Mouse (Mus musculus): ENCODE measurements around the gene Lag3.

The Lag3 gene

GRCm38 (mm10) chr6:124861266-124861665 lies 50.2 kb downstream of the Lag3 start:
- no peak for DNase-seq (ENCODE audit: low read depth in 2 of 2, low spot score in 2 of 2)

- DNase-seq (ENCODE audit: low read depth in 2 of 2, low spot score in 2 of 2), result no peak
These were observed 51.0 kb downstream of the Lag3 start for GRCm38 (mm10) chr6:124860511-124860910.

DNA sequence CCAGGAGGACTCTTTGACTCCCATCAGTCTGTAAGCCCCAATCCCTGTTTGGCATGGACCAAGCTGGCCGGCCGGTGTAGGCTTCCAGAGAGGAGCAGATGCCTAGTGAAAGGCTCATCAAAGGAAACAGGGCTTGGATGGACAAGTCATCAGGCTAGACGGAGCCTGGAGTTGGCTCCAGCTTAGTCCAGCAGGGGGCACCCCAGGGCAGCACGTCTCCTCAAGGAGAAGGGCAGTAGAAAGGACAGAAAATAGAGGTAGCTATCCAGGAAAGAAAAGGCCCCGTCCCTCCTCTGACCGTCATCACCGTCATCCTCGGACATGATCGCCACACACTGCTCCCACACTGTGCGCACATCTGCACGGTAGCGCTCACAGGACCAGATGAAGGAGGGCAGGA lies 51.8 kb downstream of the Lag3 start:
- DNase-seq (ENCODE audit: low read depth in 2 of 2, low spot score in 2 of 2), result peak; percentile 81 to 88

DNA sequence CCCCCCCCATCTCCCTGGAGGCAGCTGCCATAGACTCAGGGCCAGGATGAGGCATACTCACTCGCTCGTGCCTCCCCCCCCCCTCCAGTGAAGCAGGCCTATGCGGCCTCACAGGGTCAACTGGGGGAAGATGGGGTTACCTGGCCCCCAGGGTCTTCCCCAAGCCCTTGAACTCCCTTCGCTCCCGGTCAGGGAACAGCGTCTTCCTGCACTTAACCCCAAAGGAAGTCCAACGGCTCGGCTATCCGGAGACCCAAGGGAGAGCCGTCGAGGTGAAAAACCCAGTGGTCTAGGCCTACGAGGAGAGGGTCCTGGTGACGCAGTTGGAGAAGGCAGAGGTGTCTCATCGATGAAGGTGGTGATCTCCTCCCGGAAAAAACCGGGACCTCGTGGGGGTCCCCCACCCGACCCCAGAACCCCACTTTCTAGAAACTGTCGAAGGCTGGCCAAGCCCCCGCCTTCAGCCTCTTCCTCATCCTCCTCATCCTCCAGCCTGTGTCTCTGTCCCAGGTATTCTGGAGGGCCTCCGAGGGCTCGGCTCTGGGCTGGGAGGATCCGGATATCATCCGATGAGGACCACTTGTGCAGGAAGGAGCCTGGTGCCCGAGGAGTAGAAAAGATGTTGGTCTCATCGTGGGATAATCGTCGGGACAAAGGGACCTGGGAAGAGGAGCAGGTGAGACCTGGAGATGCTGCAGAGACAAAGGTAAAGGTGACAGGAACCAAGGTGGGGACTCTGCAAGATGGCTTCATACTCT lies 52.8 kb downstream of the Lag3 start:
- no peak for DNase-seq (ENCODE audit: low read depth in 2 of 2, low spot score in 2 of 2)

- no peak for DNase-seq (ENCODE audit: low read depth in 2 of 2, low spot score in 2 of 2)
These were observed 53.5 kb downstream of the Lag3 start for GRCm38 (mm10) chr6:124857840-124858530.

DNA sequence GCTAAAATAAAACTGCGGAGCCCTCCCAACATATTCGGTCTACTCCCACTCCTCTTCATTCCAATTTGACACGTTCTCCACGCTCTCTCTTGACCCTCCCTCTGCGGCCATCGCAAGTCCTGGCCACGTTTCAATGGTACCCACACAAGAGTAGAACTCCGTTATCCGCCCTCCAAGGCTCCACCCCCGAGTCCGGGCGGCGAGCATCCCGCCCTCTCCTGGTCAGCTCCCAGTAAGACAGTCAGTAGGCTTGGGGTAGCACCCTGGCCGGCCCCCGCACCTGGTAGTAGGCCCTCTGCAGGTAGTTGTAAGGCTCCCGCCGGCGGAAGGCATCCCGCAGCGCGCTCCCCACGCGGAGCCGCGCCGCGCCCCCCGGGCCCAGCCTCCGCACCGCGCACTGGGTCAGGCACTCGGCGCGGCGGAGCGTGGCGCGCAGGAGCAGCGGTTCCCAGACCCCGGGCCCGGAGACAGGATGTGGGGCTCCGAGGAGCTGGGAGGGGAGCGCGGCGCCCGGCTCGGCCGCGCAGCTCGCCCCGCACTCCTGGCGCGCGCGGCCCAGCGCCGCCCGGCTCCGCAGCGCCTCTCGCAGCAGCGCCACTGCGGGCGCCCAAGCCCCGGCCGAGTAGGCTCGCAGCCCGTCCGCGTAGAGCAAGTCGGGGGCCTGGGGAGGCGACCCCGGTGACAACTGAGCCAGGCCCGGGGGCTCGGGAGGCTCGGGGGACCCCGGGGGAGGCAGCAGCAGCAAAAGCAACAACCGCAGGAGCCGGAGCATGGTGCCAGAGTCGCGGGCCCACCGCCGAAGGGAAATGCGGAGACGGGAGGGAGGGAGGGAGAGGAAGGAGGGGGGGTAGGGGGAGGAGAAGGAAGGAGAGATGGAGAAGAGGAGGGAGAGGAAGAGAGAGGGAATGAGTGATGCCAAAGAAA lies 54.3 kb downstream of the Lag3 start, which contains the start of gene P3h3:
Gene P3h3 (minus strand): TSS at position 837 of the 924 bp plus-strand sequence.
- peak; percentile 54 to 55 for DNase-seq (ENCODE audit: low read depth in 2 of 2, low spot score in 2 of 2)

DNA sequence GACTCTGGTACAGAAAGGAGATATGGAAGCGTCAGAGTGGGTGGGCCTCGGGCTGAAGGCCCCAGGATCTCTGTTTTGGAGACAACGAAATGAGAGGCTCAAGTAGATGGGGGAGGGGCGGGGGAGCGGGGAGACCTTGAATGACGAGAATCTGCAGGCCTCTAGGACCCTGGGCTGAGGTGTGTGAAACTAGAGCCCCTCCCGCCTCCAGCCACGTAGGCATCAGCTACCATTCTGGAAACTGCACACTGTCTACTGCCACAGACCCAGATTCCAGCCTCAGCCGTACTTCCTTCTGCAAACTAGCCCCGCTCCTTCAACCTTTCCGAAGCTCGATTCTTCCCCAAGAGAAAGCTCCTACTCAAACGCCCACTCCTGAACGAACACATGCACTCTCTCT lies 55.2 kb downstream of the Lag3 start:
- DNase-seq (ENCODE audit: low read depth in 2 of 2, low spot score in 2 of 2), result no peak

DNA sequence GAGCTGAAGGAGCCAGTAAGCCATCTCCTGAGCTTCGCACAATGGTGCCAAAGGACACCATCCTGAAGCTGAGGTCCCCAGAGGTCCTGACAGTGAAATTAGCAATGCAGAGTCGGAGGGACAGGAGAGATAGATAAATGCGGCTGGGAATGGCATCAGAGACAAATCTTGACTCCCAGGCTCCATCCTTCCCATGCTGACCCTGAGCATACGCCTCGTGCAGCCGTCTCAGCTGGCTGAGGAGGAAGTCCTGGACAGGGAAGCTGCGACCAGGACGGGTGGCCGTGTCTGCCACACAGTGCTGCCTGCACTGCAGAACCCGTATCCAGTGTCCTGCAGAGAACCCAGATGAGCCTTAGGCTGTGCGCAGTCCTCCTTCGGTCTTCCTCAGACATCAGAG lies 56.9 kb downstream of the Lag3 start:
- no peak for DNase-seq (ENCODE audit: low read depth in 2 of 2, low spot score in 2 of 2)

Data from CD8-positive naive resting alpha-beta T cell, adult 2 months (primary cell).